ENCODE assay signal across 11 mouse cellular contexts in genomic region chr9:58441351-58442104, GRCm38 (mm10). TPM values are rescaled to one million over a fixed set of nuclear protein-coding genes. Genes with fewer than 3 reads are reported as not detected.
DNase-seq lines count a peak whose midpoint lies in the region; ATAC-seq and TF ChIP-seq lines count a peak whose summit lies in the region.
"Had no signal": no experiment of that assay in that cellular context is flagged by ENCODE, and none has a peak within 500 bp of the region (broad histone marks: within the 10 kb centered on the region; RNA-seq: fewer than 3 reads in every experiment).

No protein-coding gene starts in this region.

- H3K4me2 ChIP-seq in heart, embryonic 15.5 days: no peak overlapping the region

- peaks cover 4% of the 10 kb centered on the region for H3K4me1 ChIP-seq in heart, embryonic 15.5 days (replicated peaks)
- peaks cover 29% of the 10 kb centered on the region for H3K4me1 ChIP-seq in cerebellum, adult 2 months (ENCODE audit: control insufficient read depth, insufficient read depth, low read length)
- H3K4me1 ChIP-seq in olfactory bulb, adult 2 months (ENCODE audit: control insufficient read depth, insufficient read depth, low read length): peaks cover 54% of the 10 kb centered on the region

- ATAC-seq in heart, embryonic 15.5 days (replicated peaks; ENCODE audit: insufficient number of reproducible peaks, insufficient read depth, low FRiP score, low read depth): no peak

- H3K27me3 ChIP-seq in heart, embryonic 15.5 days: no peaks in the 10 kb centered on the region
- no peaks in the 10 kb centered on the region for H3K27me3 ChIP-seq in cerebellum, adult 2 months (ENCODE audit: control insufficient read depth, insufficient read depth, low read length)

- TF ChIP-seq POLR2A in cerebellum, adult 2 months (IDR thresholded peaks at IDR 0.05; ENCODE audit: borderline replicate concordance, insufficient read depth, low read length): no peak
- TF ChIP-seq POLR2A in olfactory bulb, adult 2 months (IDR thresholded peaks at IDR 0.05; ENCODE audit: insufficient read depth, low read depth, low read length): no peak

- no peaks in the 10 kb centered on the region for H3K9me3 ChIP-seq in heart, embryonic 15.5 days (replicated peaks)
- H3K9me3 ChIP-seq: G1E had no signal

- H3K36me3 ChIP-seq in heart, embryonic 15.5 days: no peaks in the 10 kb centered on the region
- H3K36me3 ChIP-seq: G1E had no signal

- intact Hi-C loops in heart, postnatal 36 days (cut with DNase I): no loop called here

- WGBS in heart, embryonic 15.5 days: 54% methylated on average over 6 of the region's 6 CpGs
- 48% methylated on average over 6 of the region's 6 CpGs for WGBS in cerebellum, adult 2 months
- WGBS in olfactory bulb, adult 2 months: 22% methylated on average over 6 of the region's 6 CpGs

- no peak for DNase-seq in heart, adult 11 months
- DNase-seq in right cerebral cortex, adult 18-20 months: peak; percentile 57
- DNase-seq in right cerebral cortex, postnatal 10 days (ENCODE audit: low spot score in 2 of 2): no peak
- DNase-seq in cerebellum, adult 2 months: peak; percentile 40 to 75
- no peak for DNase-seq in kidney, adult 9 months
- no peak for DNase-seq in heart, postnatal 36 days
- DNase-seq: spleen, adult 18-20 months had no signal

- no peak for TF ChIP-seq CTCF in cerebellum, adult 2 months (IDR thresholded peaks at IDR 0.05; ENCODE audit: borderline replicate concordance, insufficient read depth, low read depth, low read length)
- no peak for TF ChIP-seq CTCF in olfactory bulb, adult 2 months (IDR thresholded peaks at IDR 0.05; ENCODE audit: insufficient read depth, low read depth, low read length)

- 0 out of 2 replicates have a peak overlapping the region, but pooled peaks have one; percentile 29 for H3K27ac ChIP-seq in heart, embryonic 15.5 days
- H3K27ac ChIP-seq in cerebellum, adult 2 months (ENCODE audit: insufficient read depth, low read length): no peak overlapping the region
- H3K27ac ChIP-seq in olfactory bulb, adult 2 months (ENCODE audit: insufficient read depth, low read depth, low read length): peak overlapping the region; percentile 98

- no peak overlapping the region for H3K9ac ChIP-seq in heart, embryonic 15.5 days

- no peak overlapping the region for H3K4me3 ChIP-seq in heart, embryonic 15.5 days
- H3K4me3 ChIP-seq in cerebellum, adult 2 months (replicated peaks; ENCODE audit: insufficient read depth, low read depth, low read length): no peak overlapping the region
- no peak overlapping the region for H3K4me3 ChIP-seq in olfactory bulb, adult 2 months (ENCODE audit: insufficient read depth, low read depth, low read length)

RNA-seq across cellular contexts. Expression of gene Insyn1, which starts 46.9 kb away (rescaled TPM):
- polyA plus RNA-seq in heart, embryonic 15.5 days (2015; fragmentation: Nextera tagmentation; extraction: Ambion mirVana): 0.71 and 1.4 TPM in 2 replicates
- polyA plus RNA-seq in cerebellum, adult 2 months (2012; rRNA removed): 147 and 149 TPM in 2 replicates
- not detected in 2 replicates for polyA plus RNA-seq in olfactory bulb, adult 2 months (2012; ENCODE audit: insufficient read depth, insufficient read length, low replicate concordance, missing spikeins)
- 10 to 100 TPM; 15.0 to 19.2 TPM for total RNA-seq in heart, postnatal 36 days (2021)
- polyA plus RNA-seq: G1E; liver, embryonic 16.5 days had no signal

Comparison
In these comparisons a context has a peak if more than half of its experiments do, and no peak if none do; other contexts are left out.
1. DNase-seq: peak in right cerebral cortex, adult 18-20 months (single experiment) and cerebellum, adult 2 months (2 of 2); none in heart, adult 11 months (single experiment), right cerebral cortex, postnatal 10 days (0 of 2), kidney, adult 9 months (single experiment) and heart, postnatal 36 days (0 of 2).